Mouse (Mus musculus) kidney, postnatal 14 days (tissue): ENCODE measurements around the gene Ctdspl.

Experiments
- DNase-seq: peaks from one replicate; pipeline ENCODE4 v3.0.0; 2022; ENCODE audit warnings: mixed read lengths

Gene Ctdspl

GRCm38 (mm10) chr9:118991750-118992585 is 65.7 kb downstream of the Ctdspl start:
- no peak for DNase-seq

GRCm38 (mm10) chr9:118992586-118992955 is 66.3 kb downstream of the Ctdspl start:
- DNase-seq: no peak

- DNase-seq: no peak
These were observed 68.4 kb downstream of the Ctdspl start for GRCm38 (mm10) chr9:118994524-118995227.

GRCm38 (mm10) chr9:118995539-118995938 is 69.3 kb downstream of the Ctdspl start:
- DNase-seq: peak; percentile 52

GRCm38 (mm10) chr9:118997241-118997640 is 71.0 kb downstream of the Ctdspl start:
- DNase-seq: no peak

- DNase-seq: no peak
These were observed 73.9 kb downstream of the Ctdspl start for GRCm38 (mm10) chr9:119000196-119000595.

- peak; percentile 76 for DNase-seq
These were observed 76.0 kb downstream of the Ctdspl start for GRCm38 (mm10) chr9:119002267-119002666.

- DNase-seq: no peak
These were observed 77.9 kb downstream of the Ctdspl start for GRCm38 (mm10) chr9:119003990-119004702.

GRCm38 (mm10) chr9:119004703-119005076 is 78.4 kb downstream of the Ctdspl start:
- no peak for DNase-seq

GRCm38 (mm10) chr9:119005303-119006029 is 79.2 kb downstream of the Ctdspl start:
- DNase-seq: no peak

GRCm38 (mm10) chr9:119007266-119007665 is 81.0 kb downstream of the Ctdspl start:
- no peak for DNase-seq

- no peak for DNase-seq
These were observed 82.6 kb downstream of the Ctdspl start for GRCm38 (mm10) chr9:119008871-119009270.

GRCm38 (mm10) chr9:119010156-119010710 is 84.0 kb downstream of the Ctdspl start:
- DNase-seq: peak; percentile 66

GRCm38 (mm10) chr9:119016785-119017507 is 90.7 kb downstream of the Ctdspl start:
- no peak for DNase-seq

GRCm38 (mm10) chr9:119021731-119022130 is 95.5 kb downstream of the Ctdspl start:
- peak; percentile 65 for DNase-seq

- DNase-seq: peak; percentile 58
These were observed 99.0 kb downstream of the Ctdspl start for GRCm38 (mm10) chr9:119025263-119025662.

GRCm38 (mm10) chr9:119025832-119026331 is 99.6 kb downstream of the Ctdspl start:
- peak; percentile 72 for DNase-seq

GRCm38 (mm10) chr9:119027337-119027736 is 101.1 kb downstream of the Ctdspl start:
- DNase-seq: no peak

GRCm38 (mm10) chr9:119028226-119029195 is 102.3 kb downstream of the Ctdspl start:
- DNase-seq: no peak

- DNase-seq: peak; percentile 81
These were observed 103.3 kb downstream of the Ctdspl start for GRCm38 (mm10) chr9:119029568-119029967.
